Mouse (Mus musculus): ENCODE measurements at regions not wholly inside any gene's neighbourhood (a gene's known extent, or its start where the extent isn't known, plus 50 kb on each side); places are given as distances from the start of the nearest gene placed in this dataset.

- DNase-seq (ENCODE audit: low read depth, low spot score) = no peak
Observed at GRCm38 (mm10) chr4:5379215-5379614, 586.1 kb upstream of the Impad1 start.

- DNase-seq (ENCODE audit: low read depth, low spot score) = no peak
Observed at GRCm38 (mm10) chr4:5358274-5358673, 565.1 kb upstream of the Impad1 start.

- DNase-seq (ENCODE audit: low read depth, low spot score) = peak; percentile 2
Observed at GRCm38 (mm10) chr4:5346226-5346625, 553.1 kb upstream of the Impad1 start.

GRCm38 (mm10) chr4:5344739-5345138 is 551.6 kb upstream of the Impad1 start:
- DNase-seq (ENCODE audit: low read depth, low spot score) = no peak

GRCm38 (mm10) chr4:5344311-5344710 is 551.2 kb upstream of the Impad1 start:
- no peak for DNase-seq (ENCODE audit: low read depth, low spot score)

- DNase-seq (ENCODE audit: low read depth, low spot score) = no peak
Observed at GRCm38 (mm10) chr4:5337158-5337896, 544.2 kb upstream of the Impad1 start.

- no peak for DNase-seq (ENCODE audit: low read depth, low spot score)
Observed at GRCm38 (mm10) chr4:5335030-5335429, 541.9 kb upstream of the Impad1 start.

- DNase-seq (ENCODE audit: low read depth, low spot score) = no peak
Observed at GRCm38 (mm10) chr4:5328497-5329194, 535.5 kb upstream of the Impad1 start.

GRCm38 (mm10) chr4:5327171-5327661 is 534.1 kb upstream of the Impad1 start:
- DNase-seq (ENCODE audit: low read depth, low spot score) = no peak

- DNase-seq (ENCODE audit: low read depth, low spot score) = no peak
Observed at GRCm38 (mm10) chr4:5301461-5301860, 508.3 kb upstream of the Impad1 start.

- no peak for DNase-seq (ENCODE audit: low read depth, low spot score)
Observed at GRCm38 (mm10) chr4:5301017-5301416, 507.9 kb upstream of the Impad1 start.

- DNase-seq (ENCODE audit: low read depth, low spot score) = no peak
Observed at GRCm38 (mm10) chr4:5299208-5299607, 506.1 kb upstream of the Impad1 start.

- peak; percentile 5 for DNase-seq (ENCODE audit: low read depth, low spot score)
Observed at GRCm38 (mm10) chr4:5294030-5294429, 500.9 kb upstream of the Impad1 start.

- DNase-seq (ENCODE audit: low read depth, low spot score) = no peak
Observed at GRCm38 (mm10) chr4:5276113-5276512, 483.0 kb upstream of the Impad1 start.

Data from ZHBTc4 (cell line).